ENCODE assay signal across 7 mouse cellular contexts in genomic region chr4:126203336-126203895, GRCm38 (mm10). TPM values are rescaled to one million over a fixed set of nuclear protein-coding genes. Genes with fewer than 3 reads are reported as not detected.
DNase-seq lines count a peak whose midpoint lies in the region; ATAC-seq lines count a peak whose summit lies in the region.

No protein-coding gene starts in this region.

- no peaks in the 10 kb centered on the region for H3K36me3 ChIP-seq in lung, embryonic 16.5 days (ENCODE audit: control insufficient read depth, insufficient read depth, low read length)
- peaks cover 25% of the 10 kb centered on the region for H3K36me3 ChIP-seq in forebrain, embryonic 10.5 days (replicated peaks)
- peaks cover 7% of the 10 kb centered on the region; the same call in 1 of the 2 replicates for H3K36me3 ChIP-seq in limb, embryonic 12.5 days
- 0 out of 2 replicates have a peak, but pooled peaks cover 3% of the 10 kb centered on the region for H3K36me3 ChIP-seq in stomach, embryonic 14.5 days (ENCODE audit: control insufficient read depth, insufficient read depth, low read length)

- peak overlapping the region; percentile 76 for H3K4me3 ChIP-seq in lung, embryonic 16.5 days (ENCODE audit: low read length)
- peak overlapping the region; percentile 85 for H3K4me3 ChIP-seq in forebrain, embryonic 10.5 days
- H3K4me3 ChIP-seq in limb, embryonic 12.5 days (replicated peaks) = peak overlapping the region; percentile 72
- peak overlapping the region; percentile 62 for H3K4me3 ChIP-seq in stomach, embryonic 14.5 days (ENCODE audit: low read depth, low read length)

- no peak for DNase-seq in lung, postnatal 4 days
- no peak for DNase-seq in forebrain, embryonic 10.5 days (ENCODE audit: extremely low spot score, low spot score)
- DNase-seq in retina, embryonic 14.5 days (ENCODE audit: low spot score) = no peak
- DNase-seq in adrenal gland, postnatal 4 days (ENCODE audit: low spot score in 2 of 2) = no peak

- peak overlapping the region; percentile 62 for H3K4me2 ChIP-seq in lung, embryonic 16.5 days (ENCODE audit: low read depth, low read length)
- H3K4me2 ChIP-seq in limb, embryonic 12.5 days = peak overlapping the region; percentile 57
- H3K4me2 ChIP-seq in stomach, embryonic 14.5 days (replicated peaks; ENCODE audit: low read depth, low read length) = peak overlapping the region; percentile 52

- H3K9me3 ChIP-seq in lung, embryonic 16.5 days (ENCODE audit: control insufficient read depth, low read length) = no peaks in the 10 kb centered on the region
- H3K9me3 ChIP-seq in forebrain, embryonic 10.5 days = no peaks in the 10 kb centered on the region
- H3K9me3 ChIP-seq in limb, embryonic 12.5 days = no peaks in the 10 kb centered on the region
- no peaks in the 10 kb centered on the region for H3K9me3 ChIP-seq in stomach, embryonic 14.5 days (ENCODE audit: control insufficient read depth, low read depth, low read length)

- H3K27ac ChIP-seq in lung, embryonic 16.5 days (ENCODE audit: low read length) = peak overlapping the region; percentile 95
- peak overlapping the region; percentile 97 for H3K27ac ChIP-seq in forebrain, embryonic 10.5 days
- peak overlapping the region; percentile 94 for H3K27ac ChIP-seq in limb, embryonic 12.5 days
- peak overlapping the region; percentile 95 for H3K27ac ChIP-seq in stomach, embryonic 14.5 days (ENCODE audit: low read length)

- ATAC-seq in lung, embryonic 16.5 days (ENCODE audit: low read depth) = no peak
- ATAC-seq in limb, embryonic 12.5 days (ENCODE audit: insufficient number of reproducible peaks, insufficient read depth, low FRiP score, low TSS enrichment, low read depth) = no peak
- no peak for ATAC-seq in stomach, embryonic 14.5 days (ENCODE audit: insufficient number of reproducible peaks, insufficient read depth, low FRiP score, low read depth)

- no peaks in the 10 kb centered on the region for H3K27me3 ChIP-seq in lung, embryonic 16.5 days (ENCODE audit: control insufficient read depth, insufficient read depth, low read depth, low read length)
- H3K27me3 ChIP-seq in forebrain, embryonic 10.5 days (ENCODE audit: poor library complexity, severe bottlenecking) = no peaks in the 10 kb centered on the region
- no peaks in the 10 kb centered on the region for H3K27me3 ChIP-seq in limb, embryonic 12.5 days
- no peaks in the 10 kb centered on the region for H3K27me3 ChIP-seq in stomach, embryonic 14.5 days (ENCODE audit: control insufficient read depth, insufficient read depth, low read length)

- peak overlapping the region; percentile 68 for H3K9ac ChIP-seq in lung, embryonic 16.5 days (ENCODE audit: low read length)
- H3K9ac ChIP-seq in limb, embryonic 12.5 days (replicated peaks) = peak overlapping the region; percentile 54
- peak overlapping the region; percentile 42; the same call in 1 of the 2 replicates for H3K9ac ChIP-seq in stomach, embryonic 14.5 days (replicated peaks; ENCODE audit: low read depth, low read length)

- WGBS in lung, embryonic 16.5 days = 63% methylated on average over 10 of the region's 10 CpGs
- 78% methylated on average over 10 of the region's 10 CpGs for WGBS in forebrain, embryonic 10.5 days
- 60% methylated on average over 10 of the region's 10 CpGs for WGBS in limb, embryonic 12.5 days
- 66% methylated on average over 10 of the region's 10 CpGs for WGBS in stomach, embryonic 14.5 days

- peaks cover 25% of the 10 kb centered on the region for H3K4me1 ChIP-seq in lung, embryonic 16.5 days (replicated peaks; ENCODE audit: control insufficient read depth, insufficient read depth, low read length)
- H3K4me1 ChIP-seq in forebrain, embryonic 10.5 days = peaks cover 36% of the 10 kb centered on the region
- peaks cover 41% of the 10 kb centered on the region for H3K4me1 ChIP-seq in limb, embryonic 12.5 days (replicated peaks)
- H3K4me1 ChIP-seq in stomach, embryonic 14.5 days (ENCODE audit: control insufficient read depth, insufficient read depth, low read length) = peaks cover 22% of the 10 kb centered on the region

RNA-seq across cellular contexts. Expression of gene Thrap3, which starts 0.9 kb away (rescaled TPM):
- 197 and 213 TPM in 2 replicates for polyA plus RNA-seq in lung, embryonic 16.5 days (2015; fragmentation: Nextera tagmentation; extraction: Ambion mirVana)
- polyA plus RNA-seq in forebrain, embryonic 10.5 days (2016; fragmentation: Nextera tagmentation; extraction: Ambion mirVana) = 251 and 256 TPM in 2 replicates
- polyA plus RNA-seq in limb, embryonic 12.5 days (2016; fragmentation: Nextera tagmentation; extraction: Ambion mirVana) = 303 and 349 TPM in 2 replicates
- 258 and 268 TPM in 2 replicates for polyA plus RNA-seq in stomach, embryonic 14.5 days (2014; fragmentation: Nextera tagmentation; extraction: Ambion mirVana)
- 100 to 1,000 TPM; 319 to 332 TPM for total RNA-seq in adrenal gland, postnatal 4 days (2021)

RNA-seq across cellular contexts. Expression of gene Sh3d21, which starts 40.1 kb away (rescaled TPM):
- polyA plus RNA-seq in lung, embryonic 16.5 days (2015; fragmentation: Nextera tagmentation; extraction: Ambion mirVana) = 9.2 and 12.3 TPM in 2 replicates
- 1.5 and 1.6 TPM in 2 replicates for polyA plus RNA-seq in forebrain, embryonic 10.5 days (2016; fragmentation: Nextera tagmentation; extraction: Ambion mirVana)
- 7.2 and 8.4 TPM in 2 replicates for polyA plus RNA-seq in limb, embryonic 12.5 days (2016; fragmentation: Nextera tagmentation; extraction: Ambion mirVana)
- 7.4 and 8.7 TPM in 2 replicates for polyA plus RNA-seq in stomach, embryonic 14.5 days (2014; fragmentation: Nextera tagmentation; extraction: Ambion mirVana)
- 1 to 10 TPM; 4.2 to 4.3 TPM for total RNA-seq in adrenal gland, postnatal 4 days (2021)

RNA-seq across cellular contexts. Expression of gene Map7d1, which starts 52.7 kb away (rescaled TPM):
- polyA plus RNA-seq in lung, embryonic 16.5 days (2015; fragmentation: Nextera tagmentation; extraction: Ambion mirVana) = 26.0 and 26.9 TPM in 2 replicates
- 45.6 and 47.1 TPM in 2 replicates for polyA plus RNA-seq in forebrain, embryonic 10.5 days (2016; fragmentation: Nextera tagmentation; extraction: Ambion mirVana)
- 83.5 and 85.1 TPM in 2 replicates for polyA plus RNA-seq in limb, embryonic 12.5 days (2016; fragmentation: Nextera tagmentation; extraction: Ambion mirVana)
- polyA plus RNA-seq in stomach, embryonic 14.5 days (2014; fragmentation: Nextera tagmentation; extraction: Ambion mirVana) = 37.2 and 38.7 TPM in 2 replicates
- total RNA-seq in adrenal gland, postnatal 4 days (2021) = 10 to 100 TPM; 64.1 to 70.7 TPM

RNA-seq across cellular contexts. Expression of gene Eva1b, which starts 55.9 kb away (rescaled TPM):
- 98.0 and 108 TPM in 2 replicates for polyA plus RNA-seq in lung, embryonic 16.5 days (2015; fragmentation: Nextera tagmentation; extraction: Ambion mirVana)
- polyA plus RNA-seq in forebrain, embryonic 10.5 days (2016; fragmentation: Nextera tagmentation; extraction: Ambion mirVana) = 19.1 and 20.7 TPM in 2 replicates
- polyA plus RNA-seq in limb, embryonic 12.5 days (2016; fragmentation: Nextera tagmentation; extraction: Ambion mirVana) = 65.6 and 67.5 TPM in 2 replicates
- 70.2 and 76.5 TPM in 2 replicates for polyA plus RNA-seq in stomach, embryonic 14.5 days (2014; fragmentation: Nextera tagmentation; extraction: Ambion mirVana)
- total RNA-seq in adrenal gland, postnatal 4 days (2021) = 10 to 100 TPM; 67.2 to 69.6 TPM

RNA-seq across cellular contexts. Expression of gene Trappc3, which starts 58.7 kb away (rescaled TPM):
- 101 and 107 TPM in 2 replicates for polyA plus RNA-seq in lung, embryonic 16.5 days (2015; fragmentation: Nextera tagmentation; extraction: Ambion mirVana)
- 84.8 and 86.8 TPM in 2 replicates for polyA plus RNA-seq in forebrain, embryonic 10.5 days (2016; fragmentation: Nextera tagmentation; extraction: Ambion mirVana)
- 105 and 111 TPM in 2 replicates for polyA plus RNA-seq in limb, embryonic 12.5 days (2016; fragmentation: Nextera tagmentation; extraction: Ambion mirVana)
- polyA plus RNA-seq in stomach, embryonic 14.5 days (2014; fragmentation: Nextera tagmentation; extraction: Ambion mirVana) = 14.7 and 17.1 TPM in 2 replicates
- 10 to 100 TPM; 70.0 to 75.4 TPM for total RNA-seq in adrenal gland, postnatal 4 days (2021)
